Mouse (Mus musculus) neural tube, embryonic 12.5 days (tissue): Measurements from ENCODE around the gene Arhgef26. TPM values are rescaled to one million over a fixed set of nuclear protein-coding genes. Genes with fewer than 3 reads are reported as not detected.

ENCODE experiments used
- ATAC-seq: fragments of 200-750 bp; cut with Nextera tagmentation; 2 replicates; pipeline ENCODE4 v1.8.0; 2017; ENCODE audit warnings: low read depth, mild to moderate bottlenecking, moderate TSS enrichment, moderate library complexity; ENCODE audit not compliant: low FRiP score
- H3K27ac ChIP-seq: fragments of 300-500 bp; sonication (generic); 2 replicates; pipeline ENCODE4 v1.5.1; 2016
- H3K27me3 ChIP-seq: fragments of 300-500 bp; sonication (generic); replicated peaks from 2 replicates; pipeline ENCODE4 v1.6.1; 2016; ENCODE audit warnings: mild to moderate bottlenecking
- H3K36me3 ChIP-seq: fragments of 300-500 bp; sonication (generic); 2 replicates; pipeline ENCODE4 v1.6.1; 2016; ENCODE audit warnings: mild to moderate bottlenecking
- H3K4me1 ChIP-seq: fragments of 300-500 bp; sonication (generic); 2 replicates; pipeline ENCODE4 v1.6.1; 2016
- H3K4me2 ChIP-seq: fragments of 300-500 bp; sonication (generic); replicated peaks from 2 replicates; pipeline ENCODE4 v1.6.1; 2016; ENCODE audit warnings: mild to moderate bottlenecking
- H3K4me3 ChIP-seq: fragments of 300-500 bp; sonication (generic); 2 replicates; pipeline ENCODE4 v1.5.1; 2016
- H3K9ac ChIP-seq: fragments of 300-500 bp; sonication (generic); 2 replicates; pipeline ENCODE4 v1.6.1; 2016; ENCODE audit warnings: mild to moderate bottlenecking
- H3K9me3 ChIP-seq: fragments of 300-500 bp; sonication (generic); 2 replicates; pipeline ENCODE4 v1.6.1; 2016; ENCODE audit warnings: mild to moderate bottlenecking
- WGBS: fragments of 180-500 bp; shearing (Covaris S2); methylation state at CpG from one replicate; pipeline ENCODE4 v1.1.7; 2016; 5-methylcytosine and 5-hydroxymethylcytosine counted together
- polyA plus RNA-seq: library from polyadenylated mRNA; unstranded; fragments of >200 nt; fragmentation: Nextera tagmentation; extraction: Ambion mirVana; gene quantifications from 2 replicates; pipeline ENCODE4 v1.2.1, GENCODE M21; 2016

Arhgef26 gene
- polyA plus RNA-seq, 1 experiment from 2014 or later: 15.2 TPM

DNA sequence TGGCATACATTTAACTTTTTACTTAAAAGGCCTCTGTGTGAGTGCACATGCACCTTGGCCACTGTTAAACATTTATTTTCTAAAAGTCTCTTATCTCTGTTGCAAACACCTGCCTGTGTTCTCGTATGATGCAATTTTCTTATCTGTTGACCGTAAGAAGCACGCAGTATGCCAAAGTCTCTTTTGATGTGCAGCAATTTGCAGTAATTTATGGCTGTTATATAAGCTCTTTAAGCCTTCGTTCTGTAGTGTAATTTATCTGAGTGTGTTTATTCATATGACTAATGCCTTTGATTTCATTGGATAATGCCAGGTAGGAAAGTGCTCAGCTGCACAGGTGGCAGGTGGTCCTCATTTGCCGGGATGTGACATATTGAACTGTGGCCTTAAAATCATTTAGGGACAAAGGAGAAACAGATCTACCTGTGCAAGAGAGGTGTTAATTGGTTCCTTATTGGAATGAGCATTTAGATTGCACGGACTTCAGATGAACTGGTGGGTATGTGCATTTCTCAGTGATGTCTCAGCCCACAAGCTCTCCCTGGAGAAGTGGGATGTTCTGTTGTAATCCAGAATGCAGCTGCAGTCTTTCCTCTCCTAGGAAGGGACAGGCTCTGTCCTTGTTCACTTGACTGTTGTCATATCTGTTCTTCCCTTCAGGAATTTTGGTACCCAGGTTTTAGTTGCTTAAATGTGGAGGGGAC, 10.5 kb downstream of the Arhgef26 start:
- no peaks in the 10 kb centered on the region for H3K9me3 ChIP-seq
- H3K9ac ChIP-seq: no peak overlapping the region
- no peak overlapping the region for H3K4me2 ChIP-seq
- H3K36me3 ChIP-seq: no peaks in the 10 kb centered on the region
- no peak overlapping the region for H3K4me3 ChIP-seq
- no peak for ATAC-seq
- no peak overlapping the region for H3K27ac ChIP-seq
- WGBS: 78% methylated on average over 6 of the region's 6 CpGs
- no peaks in the 10 kb centered on the region for H3K4me1 ChIP-seq
- no peaks in the 10 kb centered on the region for H3K27me3 ChIP-seq

DNA sequence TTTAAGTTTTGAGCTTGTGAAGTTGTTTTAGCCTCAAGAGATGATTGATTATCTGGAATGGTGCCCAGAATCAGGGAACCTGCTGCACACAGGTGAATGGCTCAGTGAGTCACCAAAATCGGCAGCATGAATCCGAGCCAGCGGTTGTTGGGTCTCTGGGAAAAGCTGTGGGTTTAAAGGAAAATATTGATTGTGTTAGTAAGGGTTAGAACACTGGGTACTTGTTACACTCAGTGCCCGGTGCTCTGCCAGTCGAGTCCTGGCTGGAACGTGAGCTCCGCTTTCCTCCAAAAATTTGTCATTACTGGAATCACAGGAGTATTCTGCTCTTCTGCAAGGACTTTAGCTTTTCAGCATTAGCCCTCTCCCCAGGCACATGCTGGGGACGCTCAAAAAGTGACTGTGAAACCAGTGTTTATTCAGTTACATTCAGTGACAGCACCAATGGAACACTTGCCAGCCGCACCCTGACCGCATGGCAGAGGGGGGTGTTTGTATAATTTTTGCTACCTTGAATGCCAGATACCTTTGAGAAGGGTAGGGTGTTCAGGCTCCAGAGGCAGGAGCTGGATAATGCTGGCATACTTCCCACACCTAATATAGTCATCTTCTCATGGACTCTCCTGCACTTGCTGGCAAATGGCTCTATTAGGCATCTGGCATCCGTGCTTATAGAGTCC, 11.2 kb downstream of the Arhgef26 start:
- Histone ChIP-seq H3K36me3 (no peaks in the 10 kb centered on the region), H3K27me3 (no peaks in the 10 kb centered on the region), H3K9ac (no peak overlapping the region), H3K9me3 (no peaks in the 10 kb centered on the region), H3K4me2 (no peak overlapping the region), H3K27ac (no peak overlapping the region), H3K4me1 (no peaks in the 10 kb centered on the region), H3K4me3 (no peak overlapping the region)
- WGBS: 92% methylated on average over 11 of the region's 11 CpGs
- no peak for ATAC-seq

DNA sequence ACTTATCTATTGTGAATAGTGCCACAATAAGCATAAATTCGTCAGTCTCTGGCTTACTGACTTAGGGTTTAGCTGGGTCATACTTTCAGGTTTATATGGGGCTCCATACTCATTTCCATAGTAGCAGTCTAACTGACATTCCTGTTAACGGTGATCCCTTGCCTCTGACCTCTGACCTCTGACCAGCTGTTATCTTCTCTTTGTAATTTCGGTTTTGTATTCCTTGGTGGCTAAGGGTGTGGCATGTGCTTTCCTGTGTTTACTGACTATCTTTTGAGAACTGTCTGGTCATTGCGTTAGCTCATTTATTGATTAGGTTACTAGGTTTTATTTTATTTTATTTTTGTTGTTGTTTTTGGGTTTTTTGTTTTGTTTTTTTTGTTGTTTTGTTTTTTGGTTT, 13.9 kb downstream of the Arhgef26 start:
- H3K4me1 ChIP-seq: no peaks in the 10 kb centered on the region
- ATAC-seq: no peak
- no peak overlapping the region for H3K4me2 ChIP-seq
- no peak overlapping the region for H3K27ac ChIP-seq
- no peak overlapping the region for H3K9ac ChIP-seq
- H3K36me3 ChIP-seq: no peaks in the 10 kb centered on the region
- H3K4me3 ChIP-seq: no peak overlapping the region
- no peaks in the 10 kb centered on the region for H3K9me3 ChIP-seq
- 79% methylated on average over 4 of the region's 4 CpGs for WGBS
- no peaks in the 10 kb centered on the region for H3K27me3 ChIP-seq

- WGBS: 93% methylated on average over 4 of the region's 4 CpGs
- Histone ChIP-seq H3K4me2 (no peak overlapping the region), H3K4me1 (no peaks in the 10 kb centered on the region), H3K27ac (no peak overlapping the region), H3K27me3 (no peaks in the 10 kb centered on the region), H3K36me3 (no peaks in the 10 kb centered on the region), H3K9me3 (no peaks in the 10 kb centered on the region), H3K4me3 (no peak overlapping the region), H3K9ac (no peak overlapping the region)
- ATAC-seq: no peak
These were observed 14.7 kb downstream of the Arhgef26 start for GRCm38 (mm10) chr3:62352876-62353275.

- Histone ChIP-seq H3K4me1 (no peaks in the 10 kb centered on the region), H3K27me3 (no peaks in the 10 kb centered on the region), H3K9ac (no peak overlapping the region), H3K4me2 (no peak overlapping the region), H3K36me3 (no peaks in the 10 kb centered on the region), H3K4me3 (no peak overlapping the region), H3K9me3 (no peaks in the 10 kb centered on the region), H3K27ac (no peak overlapping the region)
- ATAC-seq: no peak
- WGBS: 84% methylated on average over 5 of the region's 5 CpGs
These were observed 29.7 kb downstream of the Arhgef26 start for GRCm38 (mm10) chr3:62367882-62368281.

DNA sequence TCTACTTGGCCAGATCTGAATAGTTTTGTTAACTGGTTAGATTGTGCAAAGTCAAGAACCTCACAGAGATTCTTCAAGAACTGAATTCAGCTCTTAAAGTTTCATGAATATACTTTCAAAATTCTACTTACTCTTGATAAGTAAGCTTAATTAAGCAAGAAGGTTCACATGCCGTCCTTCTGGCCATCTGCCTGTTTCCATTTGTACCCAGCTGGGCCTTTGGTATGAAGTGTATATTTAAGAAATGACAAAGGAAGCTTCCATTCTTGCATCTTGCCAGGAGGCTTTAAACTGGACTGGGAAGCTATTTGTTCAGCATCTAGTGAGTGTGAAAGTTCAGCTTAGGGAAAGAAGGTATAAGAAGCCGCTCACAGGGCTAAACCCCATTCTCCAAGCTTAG, 34.7 kb downstream of the Arhgef26 start:
- Histone ChIP-seq H3K36me3 (no peaks in the 10 kb centered on the region), H3K27me3 (no peaks in the 10 kb centered on the region), H3K27ac (no peak overlapping the region), H3K9me3 (no peaks in the 10 kb centered on the region), H3K9ac (no peak overlapping the region), H3K4me1 (no peaks in the 10 kb centered on the region), H3K4me3 (no peak overlapping the region), H3K4me2 (no peak overlapping the region)
- no peak for ATAC-seq
- WGBS: 73% methylated on average over 2 of the region's 2 CpGs

- ATAC-seq: no peak
- H3K9me3 ChIP-seq: no peaks in the 10 kb centered on the region
- no peak overlapping the region for H3K4me2 ChIP-seq
- no peaks in the 10 kb centered on the region for H3K4me1 ChIP-seq
- H3K9ac ChIP-seq: no peak overlapping the region
- no peaks in the 10 kb centered on the region for H3K36me3 ChIP-seq
- 87% methylated on average over 4 of the region's 4 CpGs for WGBS
- no peaks in the 10 kb centered on the region for H3K27me3 ChIP-seq
- H3K4me3 ChIP-seq: no peak overlapping the region
- no peak overlapping the region for H3K27ac ChIP-seq
These were observed 36.2 kb downstream of the Arhgef26 start for GRCm38 (mm10) chr3:62374346-62374745.

- Histone ChIP-seq H3K9ac (no peak overlapping the region), H3K9me3 (no peaks in the 10 kb centered on the region), H3K4me2 (no peak overlapping the region), H3K4me1 (no peaks in the 10 kb centered on the region), H3K36me3 (no peaks in the 10 kb centered on the region), H3K27me3 (no peaks in the 10 kb centered on the region), H3K27ac (no peak overlapping the region), H3K4me3 (no peak overlapping the region)
- WGBS: 84% methylated on average over 6 of the region's 6 CpGs
- no peak for ATAC-seq
These were observed 36.7 kb downstream of the Arhgef26 start for GRCm38 (mm10) chr3:62374831-62375230.

- Histone ChIP-seq H3K27ac (no peak overlapping the region), H3K36me3 (no peaks in the 10 kb centered on the region), H3K27me3 (no peaks in the 10 kb centered on the region), H3K9ac (no peak overlapping the region), H3K9me3 (no peaks in the 10 kb centered on the region), H3K4me3 (no peak overlapping the region), H3K4me2 (no peak overlapping the region), H3K4me1 (no peaks in the 10 kb centered on the region)
- ATAC-seq: no peak
- WGBS: 89% methylated on average over 2 of the region's 2 CpGs
These were observed 38.6 kb downstream of the Arhgef26 start for GRCm38 (mm10) chr3:62376719-62377118.

- no peaks in the 10 kb centered on the region for H3K4me1 ChIP-seq
- no peaks in the 10 kb centered on the region for H3K27me3 ChIP-seq
- no peak overlapping the region for H3K4me2 ChIP-seq
- no peak overlapping the region for H3K27ac ChIP-seq
- WGBS: 38% methylated on average over 5 of the region's 5 CpGs
- no peak overlapping the region for H3K9ac ChIP-seq
- H3K9me3 ChIP-seq: no peaks in the 10 kb centered on the region
- H3K4me3 ChIP-seq: no peak overlapping the region
- no peaks in the 10 kb centered on the region for H3K36me3 ChIP-seq
- 0 out of 2 replicates have a peak, but pooled peaks have one; percentile 7 for ATAC-seq
These were observed 41.8 kb downstream of the Arhgef26 start for GRCm38 (mm10) chr3:62379946-62380345.

DNA sequence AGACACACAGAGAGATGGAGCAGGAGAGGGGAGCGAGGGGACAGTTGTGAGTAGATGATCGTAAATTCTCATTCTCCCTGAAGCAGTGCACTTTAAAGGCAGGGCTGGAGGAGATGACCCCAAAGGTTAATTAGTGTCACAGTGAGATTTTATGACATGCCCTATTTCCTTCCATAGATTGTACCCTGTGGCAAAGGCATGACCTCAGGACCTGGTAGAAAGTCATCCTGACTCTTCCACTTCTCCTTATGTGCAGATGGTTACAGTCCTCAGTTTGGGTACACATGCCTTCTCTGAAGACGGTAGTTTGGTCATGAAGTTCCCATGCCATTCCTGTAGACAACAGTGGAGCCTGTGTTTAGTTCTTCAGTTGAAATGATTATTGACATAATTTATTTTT, 42.3 kb downstream of the Arhgef26 start:
- WGBS: 28% methylated on average over 3 of the region's 3 CpGs
- ATAC-seq: 0 out of 2 replicates have a peak, but pooled peaks have one; percentile 13
- H3K9ac ChIP-seq: no peak overlapping the region

GRCm38 (mm10) chr3:62382853-62383252, 44.7 kb downstream of the Arhgef26 start:
- Histone ChIP-seq H3K9me3 (no peaks in the 10 kb centered on the region), H3K4me1 (no peaks in the 10 kb centered on the region), H3K4me3 (no peak overlapping the region), H3K4me2 (no peak overlapping the region), H3K9ac (no peak overlapping the region), H3K36me3 (no peaks in the 10 kb centered on the region), H3K27me3 (no peaks in the 10 kb centered on the region), H3K27ac (no peak overlapping the region)
- ATAC-seq: no peak
- 80% methylated on average over 1 of the region's 1 CpGs for WGBS

More for the DNA sequence above, 42.3 kb downstream of the Arhgef26 start:
- Histone ChIP-seq H3K36me3 (no peaks in the 10 kb centered on the region), H3K27ac (no peak overlapping the region), H3K4me1 (no peaks in the 10 kb centered on the region), H3K27me3 (no peaks in the 10 kb centered on the region), H3K9me3 (no peaks in the 10 kb centered on the region), H3K4me2 (no peak overlapping the region), H3K4me3 (no peak overlapping the region)

GRCm38 (mm10) chr3:62392636-62393035, 54.5 kb downstream of the Arhgef26 start:
- H3K9me3 ChIP-seq: no peaks in the 10 kb centered on the region
- no peak overlapping the region for H3K27ac ChIP-seq

More at GRCm38 (mm10) chr3:62392636-62393035, 54.5 kb downstream of the Arhgef26 start:
- H3K9ac ChIP-seq: no peak overlapping the region
- no peak for ATAC-seq
- H3K4me1 ChIP-seq: no peaks in the 10 kb centered on the region; the same call in 1 of the 2 replicates
- no peaks in the 10 kb centered on the region for H3K27me3 ChIP-seq
- H3K4me3 ChIP-seq: no peak overlapping the region
- no peaks in the 10 kb centered on the region for H3K36me3 ChIP-seq
- no peak overlapping the region for H3K4me2 ChIP-seq
